Mouse (Mus musculus) gastrocnemius, adult 8-10 months (tissue): ENCODE results near the gene Itgb2. TPM values are rescaled to one million over a fixed set of nuclear protein-coding genes. Genes with fewer than 3 reads are reported as not detected.

Source experiments
- DNase-seq, 2 experiments: peaks; one replicate each; pipeline ENCODE4 v3.0.0; 2022; ENCODE audit warnings: low spot score in 2 of 2
- total RNA-seq, 4 experiments: library from RNA; stranded (reverse); gene quantifications; 2 replicates each; pipeline ENCODE4 v1.2.4; 2022

Gene Itgb2
- total RNA-seq, result under 1 TPM; 0.48 to 0.99 (median 0.88) TPM

DNA sequence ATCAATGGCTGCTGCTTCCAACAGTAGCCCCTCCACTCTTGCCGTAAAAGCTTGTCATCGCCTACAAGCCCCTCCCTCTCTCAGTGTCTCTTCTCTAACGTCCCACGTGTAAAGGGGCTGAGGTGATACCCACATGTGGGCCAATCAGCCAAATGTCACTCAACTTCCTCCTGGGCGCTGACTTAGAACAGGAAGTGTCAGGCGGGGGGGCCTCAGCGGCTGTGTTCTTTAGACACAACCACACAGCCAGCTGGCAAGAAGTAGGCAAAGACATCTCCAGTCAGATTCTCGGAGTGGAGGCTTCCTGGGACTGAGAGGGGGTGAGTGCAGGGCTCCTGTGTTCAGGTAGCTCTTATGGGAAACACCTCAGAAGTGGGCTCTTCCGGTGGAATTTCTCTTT is at the start of gene Itgb2:
Gene Itgb2, plus strand, starts transcription at position 113 of the 400 bp plus-strand sequence.
- no peak for DNase-seq

DNA sequence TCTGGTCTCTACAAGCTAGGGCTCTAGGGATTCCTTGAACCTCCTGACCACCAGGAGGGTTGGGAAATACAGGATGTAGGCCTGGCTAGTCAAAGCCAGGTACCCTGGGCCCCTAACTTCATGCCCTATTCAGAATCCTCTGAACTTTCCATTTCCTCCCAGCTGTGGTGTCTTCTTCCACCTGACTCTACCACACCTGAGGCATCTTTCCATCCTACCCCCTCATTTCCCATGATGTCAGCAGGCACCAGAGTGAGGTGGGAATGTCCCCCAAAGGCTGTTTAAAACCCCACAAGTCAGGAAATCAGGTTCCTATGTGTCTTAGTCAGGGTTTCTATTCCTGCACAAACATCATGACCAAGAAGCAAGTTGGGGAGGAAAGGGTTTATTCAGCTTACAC is 48.2 kb upstream of the Itgb2 start:
- no peak for DNase-seq

DNA sequence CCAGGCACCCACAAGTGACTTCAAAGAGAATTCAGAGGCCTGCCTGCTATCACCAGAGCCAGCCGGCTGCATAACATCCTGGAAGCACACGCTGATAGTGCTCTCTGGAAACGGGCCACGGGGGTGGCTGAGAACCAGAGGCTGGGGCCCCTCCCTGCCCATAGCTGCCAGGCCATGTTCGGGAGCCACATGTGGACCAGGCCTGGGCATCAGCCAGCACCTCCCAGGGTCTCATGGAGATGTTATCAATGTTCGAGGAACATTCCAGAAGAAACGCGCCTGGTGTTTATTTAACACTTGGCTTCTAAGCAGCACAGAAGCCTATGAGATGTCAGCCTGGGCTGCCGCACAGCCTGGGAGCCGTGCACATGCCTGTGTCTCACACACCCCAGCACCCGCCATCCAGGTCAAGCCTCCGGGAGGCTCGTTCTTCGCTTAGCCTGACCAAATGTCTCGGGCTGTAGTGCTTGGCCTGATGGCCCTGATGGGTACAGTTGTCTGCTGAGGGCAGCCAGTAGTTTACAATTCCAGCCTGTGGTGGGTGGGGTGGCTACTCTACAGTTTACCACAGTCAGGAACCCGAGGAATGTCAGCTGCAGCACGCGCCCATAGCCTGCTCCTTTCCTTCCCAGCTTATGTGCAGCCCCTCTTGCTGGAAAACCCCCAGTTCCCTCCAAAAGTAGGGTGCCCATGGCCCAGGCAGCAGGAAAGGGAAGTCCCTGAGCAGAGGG is 45.7 kb upstream of the Itgb2 start:
- DNase-seq, result peak; percentile 28 to 43

DNA sequence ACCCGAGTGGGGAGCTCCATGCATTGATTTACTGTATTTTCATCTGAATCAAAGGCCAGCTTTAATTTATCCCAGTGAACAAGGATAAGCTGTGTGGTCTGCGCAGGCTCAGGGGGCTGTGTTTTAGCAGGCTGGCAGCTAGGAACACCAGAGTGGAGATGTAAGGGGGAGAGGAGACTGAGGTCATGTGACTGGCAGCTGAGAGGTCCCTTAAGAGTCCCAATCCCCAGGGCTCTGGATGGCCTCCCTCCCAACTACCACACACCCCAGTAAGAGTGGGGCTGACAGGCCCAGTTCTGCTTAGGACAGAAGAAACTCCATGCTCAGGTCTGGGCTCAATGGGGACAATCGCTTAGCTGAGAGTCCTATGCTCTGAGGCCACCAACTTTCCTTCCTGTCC is 44.3 kb upstream of the Itgb2 start:
- no peak for DNase-seq

DNA sequence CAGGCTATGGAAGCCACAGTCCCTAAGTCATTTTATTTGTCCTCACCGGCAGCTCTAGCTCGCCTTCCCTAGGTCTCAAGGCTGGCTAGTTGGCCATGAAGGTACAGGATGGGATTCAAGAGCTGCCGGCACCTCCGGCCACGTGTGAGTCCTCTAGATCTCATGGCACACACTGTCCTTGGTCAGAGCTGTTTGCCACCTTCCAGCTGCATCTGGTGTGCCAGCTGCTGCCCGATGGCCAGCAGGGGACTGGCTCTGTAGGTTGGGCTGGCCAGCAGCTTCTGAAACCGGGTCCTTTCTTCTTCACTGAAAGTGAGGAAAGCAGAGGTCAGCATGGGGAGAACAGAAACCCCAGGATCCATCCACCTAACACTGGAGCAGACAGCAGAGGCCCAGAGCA is 41.9 kb upstream of the Itgb2 start:
- DNase-seq, result no peak

DNA sequence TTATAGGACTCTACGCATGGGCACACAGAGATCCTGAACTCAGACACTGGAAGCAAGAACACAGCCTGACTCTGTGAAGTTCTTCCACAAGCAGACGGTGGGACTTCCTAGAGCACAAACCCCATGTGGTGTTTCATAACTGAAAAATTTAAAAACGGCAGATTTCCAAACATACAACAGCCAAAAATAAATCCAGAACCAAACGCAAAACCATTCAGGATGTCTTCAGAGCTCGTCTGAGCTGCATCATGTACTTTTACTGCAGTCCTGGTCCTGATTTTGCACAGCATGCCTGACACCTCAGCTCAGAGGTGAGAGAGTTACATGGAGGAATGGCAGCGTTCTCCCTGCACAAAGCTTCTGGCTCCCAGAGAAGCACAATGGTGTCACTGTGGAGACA is 38.5 kb upstream of the Itgb2 start:
- DNase-seq, result no peak

DNA sequence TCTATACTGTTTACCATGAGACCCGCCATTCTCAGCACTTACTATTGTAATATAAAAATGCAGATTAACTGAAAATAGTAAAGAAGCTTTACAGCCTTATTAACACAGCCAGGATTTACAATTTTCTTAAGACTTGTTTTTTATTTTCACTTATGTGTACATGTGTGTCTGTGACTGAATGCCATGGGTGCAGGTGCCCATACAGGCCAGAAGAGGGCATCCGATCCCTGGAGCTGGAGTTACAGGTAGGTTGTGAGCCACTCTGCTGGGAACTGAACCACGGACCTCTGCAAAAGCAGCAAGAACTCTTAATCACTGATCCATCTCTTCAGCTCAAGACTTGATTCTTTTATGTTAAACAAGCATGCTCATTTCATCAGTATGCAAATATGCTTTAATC is 37.2 kb upstream of the Itgb2 start:
- DNase-seq, result no peak

DNA sequence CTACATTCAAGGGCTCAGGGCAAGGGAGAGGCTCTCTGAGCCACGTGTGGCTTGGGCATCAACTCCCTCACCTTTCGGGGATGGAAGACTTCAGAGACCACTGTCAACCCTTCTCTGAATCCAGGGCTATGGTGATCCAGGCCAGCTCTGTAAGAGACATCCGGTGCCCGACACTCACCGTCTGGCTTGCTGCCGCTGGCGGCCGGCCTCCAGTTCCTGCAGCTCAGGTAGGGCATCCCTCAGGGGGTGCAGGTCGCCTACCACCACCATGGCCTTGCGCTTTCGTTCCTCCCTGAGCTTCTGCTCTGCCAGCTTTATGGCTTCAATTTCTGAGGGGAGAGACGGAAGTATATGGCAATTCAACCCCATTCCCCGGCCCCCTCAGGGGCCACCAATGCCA is 32.9 kb upstream of the Itgb2 start:
- no peak for DNase-seq

DNA sequence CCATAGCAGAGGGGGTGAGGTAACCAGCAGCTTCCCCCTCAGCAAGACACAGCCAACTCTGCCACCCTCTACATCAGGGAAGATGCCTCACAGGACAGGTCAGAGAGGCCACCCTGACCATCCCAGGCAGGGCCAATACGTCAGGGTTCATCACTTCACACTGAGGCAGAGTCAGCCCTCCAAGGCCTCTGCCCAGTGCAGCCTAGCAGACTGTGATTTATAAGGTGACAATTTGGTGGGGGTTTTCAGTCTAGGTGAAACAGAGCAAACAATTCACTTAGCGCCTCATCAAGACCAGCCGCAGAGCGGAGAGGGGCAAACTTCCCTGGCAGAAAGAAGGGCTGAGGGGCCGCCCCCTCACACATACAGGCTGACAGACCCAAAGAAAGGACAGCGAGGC is 31.8 kb upstream of the Itgb2 start:
- no peak for DNase-seq

DNA sequence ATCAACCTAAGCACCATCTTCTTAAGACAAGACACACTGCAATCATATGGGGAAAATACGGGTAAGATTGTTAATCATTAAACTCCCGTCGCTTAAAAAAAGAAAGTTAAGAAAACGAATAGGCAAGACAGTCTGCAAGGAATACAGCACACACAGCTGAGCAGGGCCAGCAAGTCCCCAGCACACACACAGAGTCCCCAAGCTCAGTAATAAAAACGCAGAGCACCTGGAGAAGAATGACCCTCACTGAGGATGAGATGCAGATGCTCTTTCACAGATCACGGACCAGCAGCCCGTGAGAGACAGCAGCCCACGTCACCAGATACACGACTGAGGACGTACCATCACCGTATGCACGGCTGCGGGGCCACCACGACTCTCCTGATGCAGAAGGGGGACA is 29.4 kb upstream of the Itgb2 start:
- DNase-seq, result no peak

DNA sequence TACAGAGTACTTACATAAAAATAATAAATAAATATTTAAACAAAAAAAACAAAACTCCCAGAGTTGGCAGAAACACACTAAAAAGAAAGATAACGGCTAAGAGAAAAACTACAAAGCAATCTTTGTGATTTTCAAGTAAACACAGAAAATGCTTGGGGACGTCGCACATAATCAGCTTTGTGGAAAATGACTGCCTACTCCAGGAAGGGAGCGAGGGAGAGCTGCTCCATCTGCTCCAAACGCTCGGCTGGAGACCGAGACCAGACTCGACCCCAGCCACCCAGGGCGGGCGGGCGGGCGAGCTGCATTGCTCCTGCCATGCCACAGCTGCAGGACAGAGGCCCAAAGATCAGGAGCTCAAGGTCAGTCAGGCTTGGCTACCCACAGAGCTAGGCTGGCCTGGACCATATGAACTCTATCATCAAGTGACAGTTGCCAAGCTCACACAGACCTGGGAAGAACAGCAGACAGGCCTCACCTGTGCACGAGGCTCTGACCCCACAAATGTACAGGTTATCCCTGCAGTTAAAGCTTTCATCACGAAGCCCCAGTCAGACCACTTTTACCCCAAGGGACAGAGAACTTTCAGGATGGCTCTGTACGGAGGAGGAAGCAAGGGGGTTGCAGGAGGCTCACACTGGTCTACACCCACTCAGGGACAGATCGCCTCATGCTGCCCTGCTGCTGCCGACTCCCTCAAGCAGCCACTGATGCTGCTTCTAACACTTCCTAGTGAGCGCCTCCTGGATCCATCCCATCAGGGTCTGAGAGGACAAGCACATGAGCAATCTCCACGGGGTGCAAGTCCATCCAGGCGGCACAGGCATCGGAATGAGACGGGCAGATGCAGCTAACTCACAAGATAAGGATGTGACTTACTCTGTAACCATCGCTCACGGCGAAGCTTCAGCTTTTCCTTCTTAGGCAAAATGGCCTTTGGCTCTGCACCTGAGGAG is 26.8 kb upstream of the Itgb2 start:
- no peak for DNase-seq

DNA sequence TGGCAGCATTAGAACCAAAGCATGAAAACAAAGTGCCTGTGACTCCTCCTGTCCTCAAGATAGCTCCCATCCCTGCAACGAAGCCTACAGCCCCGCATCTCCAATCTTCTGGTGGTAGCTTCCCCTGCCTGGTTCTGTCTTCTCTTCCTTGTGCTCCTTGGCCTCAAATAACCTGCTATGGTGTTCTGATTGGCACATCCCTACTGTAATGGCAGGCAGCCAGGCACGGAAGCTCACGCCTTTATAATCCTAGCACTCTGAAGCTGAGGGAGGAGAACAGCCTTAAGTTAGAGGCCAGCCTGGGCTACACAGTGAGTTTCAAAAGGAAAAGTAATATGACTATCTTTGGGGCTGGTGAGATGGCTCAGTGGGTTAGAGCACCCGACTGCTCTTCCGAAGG is 25.9 kb upstream of the Itgb2 start:
- no peak for DNase-seq

DNA sequence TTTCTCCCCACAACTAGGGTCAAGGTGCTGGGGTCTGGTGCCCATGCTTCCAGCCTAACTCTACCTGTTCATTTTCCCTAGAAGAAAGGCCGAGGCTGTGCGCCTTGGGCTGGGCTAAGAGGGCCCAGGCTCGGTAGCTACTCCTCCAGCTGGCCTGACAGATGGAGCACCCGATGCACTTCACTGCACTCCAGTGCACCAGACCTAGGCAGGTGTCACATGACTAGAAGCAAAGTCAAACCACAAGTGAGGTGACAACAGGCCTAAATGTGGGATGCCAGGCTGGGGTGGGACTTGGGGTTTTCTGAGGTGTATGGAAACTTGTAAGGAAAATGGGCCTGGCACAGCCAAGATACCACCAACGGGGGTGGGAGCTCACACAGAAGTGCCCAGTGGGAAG is 23.5 kb upstream of the Itgb2 start:
- no peak for DNase-seq

DNA sequence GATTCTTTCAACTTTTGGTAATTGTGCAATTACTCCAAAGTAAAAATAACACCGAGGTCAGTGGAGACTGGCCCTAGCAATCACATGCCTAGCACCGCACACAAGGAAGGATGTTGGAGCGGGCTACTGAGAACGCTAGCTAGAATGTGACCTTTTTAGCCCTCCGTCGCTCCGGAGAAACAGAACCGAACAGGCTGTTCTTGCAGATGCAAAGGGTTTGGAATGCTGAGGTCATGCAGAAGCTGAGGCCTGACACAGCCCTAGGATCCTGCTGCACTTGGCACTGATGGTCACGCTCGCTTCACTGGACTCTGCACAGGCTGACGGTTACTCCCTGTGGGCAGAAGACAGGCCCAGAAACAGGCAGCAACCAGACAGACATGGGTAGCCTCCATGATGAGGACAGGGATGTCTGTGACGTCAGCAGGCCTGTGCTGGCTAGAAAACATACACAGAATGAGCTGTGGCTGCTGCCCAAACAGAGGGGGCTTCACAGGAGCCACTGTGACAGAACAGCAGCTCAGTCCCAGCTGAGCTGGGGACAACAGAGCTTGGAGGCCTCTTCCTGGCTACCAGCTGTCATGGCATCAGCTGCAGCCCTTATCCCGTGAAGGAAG is 23.0 kb upstream of the Itgb2 start:
- DNase-seq, result peak; percentile 46 to 59

DNA sequence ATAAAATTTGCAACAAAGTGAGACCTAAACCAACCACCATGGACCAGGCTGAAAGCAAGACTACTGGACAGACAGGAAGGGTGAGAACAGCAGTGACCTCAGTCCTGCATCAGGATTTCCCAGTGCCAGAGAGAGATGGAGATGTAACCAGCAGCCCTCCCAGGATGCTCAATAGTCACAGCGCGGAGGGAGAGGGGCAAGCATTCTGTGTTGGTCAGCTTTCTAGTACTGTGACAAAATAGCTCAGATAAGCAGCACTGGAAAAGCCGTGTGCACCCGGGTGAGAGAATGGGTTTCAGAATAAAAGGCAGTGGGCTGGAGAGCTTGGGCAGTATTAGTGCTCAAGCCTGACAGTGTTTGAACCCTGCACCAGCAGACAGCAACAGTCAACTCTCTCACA is 22.3 kb upstream of the Itgb2 start:
- no peak for DNase-seq

DNA sequence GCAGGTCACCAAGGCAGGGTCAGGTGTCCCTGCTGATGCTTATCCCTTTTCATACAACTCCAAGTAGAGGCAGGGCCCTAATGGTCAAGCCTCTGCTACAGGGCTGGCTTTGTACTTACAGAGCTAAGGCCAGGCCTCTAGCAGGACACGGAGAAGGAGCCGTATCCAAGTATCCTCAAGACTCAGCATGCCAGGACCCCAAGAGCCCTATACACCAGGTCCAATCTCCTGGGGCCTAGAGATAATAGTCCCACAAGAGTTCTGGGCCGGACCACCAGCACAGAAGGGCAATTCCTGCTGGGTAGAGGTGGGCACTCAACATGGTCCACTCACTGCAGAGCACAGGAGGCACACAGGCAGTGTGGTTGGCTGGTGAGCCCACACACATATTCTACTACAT is 21.3 kb upstream of the Itgb2 start:
- no peak for DNase-seq

DNA sequence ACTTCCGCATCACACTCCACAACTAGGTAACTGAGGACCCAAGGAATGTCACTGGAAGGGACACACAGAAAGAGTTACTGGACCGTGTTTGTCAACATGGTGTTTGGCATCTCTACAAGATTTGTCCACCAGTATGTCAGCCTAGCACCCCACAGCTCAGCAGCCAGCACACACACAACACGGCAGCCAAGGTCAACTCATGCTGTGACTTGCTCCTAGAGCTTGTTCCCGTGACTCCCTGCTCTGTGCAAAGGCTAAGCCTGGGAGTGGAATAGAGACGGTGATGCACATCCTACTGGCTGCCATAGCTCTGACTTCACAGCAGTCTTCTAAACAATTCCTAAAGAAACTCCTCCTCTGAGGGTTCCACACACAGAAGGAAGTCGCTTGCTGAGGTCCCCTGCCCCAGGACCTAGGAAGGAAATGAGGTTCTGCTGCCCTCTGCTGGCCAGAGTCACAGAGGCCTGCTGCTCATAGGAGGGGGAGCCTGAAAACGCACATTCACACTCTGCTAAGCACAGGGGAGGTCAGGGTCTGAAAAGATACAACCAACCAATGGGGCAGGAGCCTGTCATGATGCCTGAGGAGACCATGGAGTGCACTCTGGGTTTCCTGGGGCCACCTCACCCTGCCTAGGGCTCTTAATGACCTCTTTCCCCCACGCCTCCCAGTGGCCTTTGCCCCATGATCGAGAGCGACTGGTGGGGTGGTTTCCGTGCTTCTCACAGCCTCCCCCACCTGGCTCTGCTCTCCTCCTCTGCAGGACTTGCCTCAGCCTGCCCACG is 20.5 kb upstream of the Itgb2 start:
- peak; percentile 71 to 73 for DNase-seq

DNA sequence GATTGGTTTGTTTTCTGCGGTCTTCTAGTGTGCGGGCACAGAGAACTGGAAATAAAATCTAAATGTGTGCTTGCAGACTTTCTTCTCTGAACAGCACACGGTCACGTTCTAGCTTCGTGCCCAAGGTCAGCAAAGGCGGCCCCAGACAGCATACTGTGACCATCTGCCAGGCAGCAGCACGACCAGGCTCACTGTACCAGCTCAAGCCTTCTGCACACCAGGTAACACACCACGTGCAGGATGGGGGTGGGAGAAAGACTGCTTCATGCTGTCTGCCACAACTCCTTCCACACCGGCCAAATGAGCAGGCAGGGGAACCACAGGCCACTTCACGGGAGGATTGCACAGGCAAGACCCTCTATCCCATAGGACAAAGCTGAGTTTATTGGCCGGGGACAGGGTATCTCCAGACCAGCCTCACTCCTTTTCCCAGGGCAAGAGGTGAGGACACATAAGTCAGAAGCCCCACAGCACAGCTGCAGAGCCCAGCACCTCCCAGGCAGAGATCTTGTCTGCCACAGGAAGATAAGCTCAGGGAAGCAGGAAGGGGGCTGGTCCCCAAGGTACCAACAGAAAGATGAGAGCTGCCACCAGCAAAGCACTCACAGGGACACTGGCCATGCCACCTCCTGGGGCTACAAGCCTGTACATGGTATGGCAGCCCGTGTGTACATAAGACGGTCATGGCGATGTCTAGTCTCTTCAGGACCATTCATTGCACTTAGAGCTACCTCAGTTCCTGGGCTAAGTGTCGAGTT is 19.6 kb upstream of the Itgb2 start:
- DNase-seq, result no peak

DNA sequence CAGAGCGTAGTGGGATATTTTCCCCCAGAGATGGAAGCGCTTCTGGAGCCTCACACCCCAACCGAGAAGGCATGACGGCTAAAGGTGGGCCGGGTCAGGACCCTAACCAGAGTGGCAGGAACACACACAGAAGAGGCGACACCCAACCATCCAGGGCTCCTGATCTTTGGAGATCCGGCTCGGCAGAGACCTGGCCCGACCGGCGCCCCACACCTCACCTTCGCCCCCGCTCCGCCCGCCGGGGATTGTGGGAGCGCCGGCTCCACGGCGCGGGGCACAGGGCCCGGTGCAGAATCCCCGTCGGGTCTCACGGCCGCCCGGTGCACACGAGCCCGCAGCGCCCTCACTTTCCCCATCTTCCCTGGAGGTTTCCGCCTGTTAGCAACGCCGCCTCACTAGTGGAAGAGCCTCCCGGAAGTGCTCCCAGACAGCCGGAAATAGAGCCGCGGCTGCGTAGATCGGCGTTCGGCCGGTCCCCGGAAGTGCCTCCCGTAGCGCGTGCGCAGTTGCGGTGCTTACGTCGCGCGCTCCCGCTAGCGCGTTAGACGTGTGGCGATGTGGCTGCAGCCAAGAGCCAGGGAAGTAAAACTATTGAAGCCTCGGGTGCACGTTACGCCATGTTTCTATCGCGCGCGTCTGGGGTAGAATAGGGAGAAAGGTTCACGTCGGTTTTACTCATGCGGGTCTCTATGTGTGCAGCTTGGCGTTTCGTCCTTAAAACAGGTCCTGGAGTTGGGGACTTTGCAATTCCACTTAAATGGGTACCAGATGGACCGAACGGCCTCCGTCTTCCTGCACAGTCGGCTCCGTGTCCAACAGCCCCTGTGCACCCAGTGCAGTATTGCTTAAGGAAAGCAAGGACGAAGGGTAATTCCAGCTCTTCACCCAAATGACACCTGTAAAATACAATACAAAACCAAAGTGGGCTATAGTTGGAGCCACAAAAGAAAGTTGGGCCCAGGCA is 14.4 kb upstream of the Itgb2 start, which contains the start of gene Fam207a:
Gene Fam207a, minus strand, starts transcription at position 401 of the 964 bp plus-strand sequence.
- peak; percentile 79 to 88 for DNase-seq
